In the genomic region with DNA sequence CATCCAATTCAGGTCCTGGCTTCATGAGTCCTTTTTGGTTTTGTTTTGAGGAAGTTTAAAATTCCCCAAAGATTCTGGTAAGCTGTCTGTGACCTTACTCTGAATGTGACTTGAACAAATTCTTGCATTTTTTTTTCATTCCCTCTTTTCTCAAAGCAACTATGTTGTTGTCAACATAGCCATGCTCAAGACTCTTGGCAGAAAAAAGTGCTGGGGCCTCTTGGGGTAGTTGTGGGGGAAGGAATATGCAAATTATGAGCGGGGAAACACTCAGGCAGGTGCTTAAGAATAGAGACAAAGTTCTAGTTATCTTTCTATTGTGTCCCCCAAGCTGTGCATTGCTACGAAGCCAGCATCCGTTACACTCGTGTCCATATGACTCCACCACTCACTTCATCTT, we compare ENCODE assay signal across 17 mouse cellular contexts.
"Had no signal": no experiment of that assay in that cellular context is flagged by ENCODE, and none has a peak within 500 bp of the region (broad histone marks: within the 10 kb centered on the region; RNA-seq: fewer than 3 reads in every experiment).

No protein-coding gene starts in this region.

- H3K27me3 ChIP-seq: neural tube, embryonic 12.5 days; neural tube, embryonic 13.5 days; neural tube, embryonic 15.5 days; stomach, embryonic 15.5 days had no signal

- H3K4me3 ChIP-seq: neural tube, embryonic 12.5 days; neural tube, embryonic 13.5 days; neural tube, embryonic 15.5 days; stomach, embryonic 15.5 days had no signal

- H3K9me3 ChIP-seq: neural tube, embryonic 12.5 days; neural tube, embryonic 13.5 days; stomach, embryonic 15.5 days had no signal

- H3K9ac ChIP-seq: neural tube, embryonic 12.5 days; neural tube, embryonic 13.5 days; neural tube, embryonic 15.5 days; stomach, embryonic 15.5 days had no signal

- DNase-seq: retina, postnatal 1 day; right cerebral cortex, adult 18-20 months; right cerebral cortex, postnatal 14 days; right cerebral cortex, postnatal 25 days; right cerebral cortex, postnatal 4 days; spleen, adult 18-20 months; thymus, adult 18-20 months; thymus, adult 2 months; thymus, postnatal 14 days; thymus, postnatal 25 days; thymus, postnatal 36 days; thymus, postnatal 4 days had no signal

- H3K4me2 ChIP-seq: neural tube, embryonic 12.5 days; neural tube, embryonic 13.5 days; neural tube, embryonic 15.5 days; stomach, embryonic 15.5 days had no signal

- H3K27ac ChIP-seq: neural tube, embryonic 12.5 days; neural tube, embryonic 13.5 days; neural tube, embryonic 15.5 days; stomach, embryonic 15.5 days; stomach, postnatal 0 days had no signal

- H3K4me1 ChIP-seq: neural tube, embryonic 12.5 days; neural tube, embryonic 13.5 days; neural tube, embryonic 15.5 days; stomach, embryonic 15.5 days had no signal

- H3K36me3 ChIP-seq: neural tube, embryonic 12.5 days; neural tube, embryonic 13.5 days; neural tube, embryonic 15.5 days; stomach, embryonic 15.5 days had no signal
